Mouse (Mus musculus) G1E (cell line): ENCODE data around the gene Fbxl2.

Experiments
- CTCF ChIP-seq: IDR thresholded peaks from 2 replicates; pipeline ENCODE4 v1.5.1; 2012; ENCODE audit warnings: low read depth, low read length, inconsistent platforms, mixed read lengths
- GATA1 ChIP-seq: IDR thresholded peaks from 2 replicates; pipeline ENCODE4 v1.6.1; 2012; ENCODE audit warnings: borderline replicate concordance, low read length, inconsistent platforms, mixed read lengths
- GATA2 ChIP-seq: IDR thresholded peaks from 2 replicates; pipeline ENCODE4 v1.6.1; 2012; ENCODE audit warnings: low read depth, low read length, inconsistent platforms, borderline replicate concordance
- TAL1 ChIP-seq: conservative IDR thresholded peaks from 2 replicates; pipeline ENCODE4 v1.6.1; 2012; ENCODE audit warnings: low read depth, low read length, inconsistent platforms, mixed read lengths

DNA sequence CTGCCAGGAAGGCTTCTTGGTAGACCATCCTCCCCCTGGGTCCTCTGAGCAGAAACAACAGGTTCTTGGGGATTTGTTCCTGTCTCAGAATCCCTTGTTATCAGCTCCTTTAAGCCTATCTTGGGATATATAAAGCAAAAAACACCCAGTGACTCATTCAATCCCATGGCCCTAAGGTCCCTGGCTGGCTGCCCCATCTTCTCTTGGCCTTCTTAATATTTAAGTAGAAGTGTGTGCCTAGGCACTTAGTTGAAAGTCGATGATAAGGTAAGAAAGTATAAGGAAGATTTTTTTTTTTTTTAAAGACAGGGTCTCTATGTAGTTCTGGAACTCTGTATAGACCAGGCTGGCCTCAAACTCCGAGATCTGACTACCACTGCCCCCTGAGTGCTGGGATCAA is 63.5 kb downstream of the Fbxl2 start:
- TF ChIP-seq CTCF (no peak), GATA1 (no peak), GATA2 (no peak), TAL1 (no peak)
